Comparison of ENCODE assay signal across 8 mouse cellular contexts in genomic region chr1:74807551-74808071, GRCm38 (mm10). TPM values are rescaled to one million over a fixed set of nuclear protein-coding genes. Genes with fewer than 3 reads are reported as not detected.
DNase-seq lines count a peak whose midpoint lies in the region; ATAC-seq and TF ChIP-seq lines count a peak whose summit lies in the region.

No protein-coding gene starts in this region.

- TF ChIP-seq CTCF in thymus, adult 2 months (IDR thresholded peaks at IDR 0.05; ENCODE audit: borderline replicate concordance, control insufficient read depth, extremely low read depth, insufficient read depth, low read length, poor library complexity) = no peak

- no peak for TF ChIP-seq POLR2A in thymus, adult 2 months (IDR thresholded peaks at IDR 0.05; ENCODE audit: control insufficient read depth, extremely low read depth, insufficient read depth, low read length, poor library complexity)

- H3K4me3 ChIP-seq in heart, embryonic 13.5 days = peak overlapping the region; percentile 4; the same call in 1 of the 2 replicates
- H3K4me3 ChIP-seq in hindbrain, embryonic 10.5 days = peak overlapping the region; percentile 48
- peak overlapping the region; percentile 36 for H3K4me3 ChIP-seq in midbrain, embryonic 15.5 days
- no peak overlapping the region for H3K4me3 ChIP-seq in thymus, adult 2 months (ENCODE audit: control insufficient read depth, insufficient read depth, low read length)

- H3K4me1 ChIP-seq in heart, embryonic 13.5 days = peaks cover 41% of the 10 kb centered on the region
- peaks cover 60% of the 10 kb centered on the region for H3K4me1 ChIP-seq in hindbrain, embryonic 10.5 days (replicated peaks)
- H3K4me1 ChIP-seq in midbrain, embryonic 15.5 days = peaks cover 45% of the 10 kb centered on the region
- H3K4me1 ChIP-seq in thymus, adult 2 months (replicated peaks; ENCODE audit: control insufficient read depth, insufficient read depth, low read length) = peaks cover 29% of the 10 kb centered on the region

- no peak overlapping the region for H3K27ac ChIP-seq in heart, embryonic 13.5 days (replicated peaks)
- peak overlapping the region; percentile 69 for H3K27ac ChIP-seq in hindbrain, embryonic 10.5 days
- peak overlapping the region; percentile 31 for H3K27ac ChIP-seq in midbrain, embryonic 15.5 days
- no peak overlapping the region for H3K27ac ChIP-seq in thymus, adult 2 months (ENCODE audit: control insufficient read depth, insufficient read depth, low read length)

- H3K4me2 ChIP-seq in heart, embryonic 13.5 days = peak overlapping the region; percentile 67
- peak overlapping the region; percentile 52 for H3K4me2 ChIP-seq in midbrain, embryonic 15.5 days

- no peaks in the 10 kb centered on the region for H3K9me3 ChIP-seq in heart, embryonic 13.5 days
- no peaks in the 10 kb centered on the region for H3K9me3 ChIP-seq in hindbrain, embryonic 10.5 days
- H3K9me3 ChIP-seq in midbrain, embryonic 15.5 days = no peaks in the 10 kb centered on the region

- WGBS in heart, embryonic 13.5 days = 6% methylated on average over 23 of the region's 23 CpGs
- 2% methylated on average over 23 of the region's 23 CpGs for WGBS in hindbrain, embryonic 10.5 days
- WGBS in midbrain, embryonic 15.5 days = 1% methylated on average over 23 of the region's 23 CpGs
- WGBS in thymus, adult 2 months = 18% methylated on average over 23 of the region's 23 CpGs

- no peak for ATAC-seq in heart, embryonic 13.5 days (ENCODE audit: extremely low read depth, insufficient number of reproducible peaks, low FRiP score, low TSS enrichment)
- ATAC-seq in midbrain, embryonic 15.5 days (replicated peaks) = peak; percentile 37

- H3K36me3 ChIP-seq in heart, embryonic 13.5 days = no peaks in the 10 kb centered on the region
- H3K36me3 ChIP-seq in hindbrain, embryonic 10.5 days = no peaks in the 10 kb centered on the region
- H3K36me3 ChIP-seq in midbrain, embryonic 15.5 days (replicated peaks) = no peaks in the 10 kb centered on the region
- no peaks in the 10 kb centered on the region for H3K36me3 ChIP-seq in thymus, adult 2 months (ENCODE audit: control insufficient read depth, insufficient read depth, low read length)

- peaks cover 97% of the 10 kb centered on the region for H3K27me3 ChIP-seq in heart, embryonic 13.5 days (replicated peaks)
- peaks cover 97% of the 10 kb centered on the region for H3K27me3 ChIP-seq in hindbrain, embryonic 10.5 days (ENCODE audit: insufficient read depth, poor library complexity, severe bottlenecking)
- H3K27me3 ChIP-seq in midbrain, embryonic 15.5 days (replicated peaks) = peaks cover 40% of the 10 kb centered on the region
- peaks cover 26% of the 10 kb centered on the region; the same call in 1 of the 2 replicates for H3K27me3 ChIP-seq in thymus, adult 2 months (ENCODE audit: control insufficient read depth, insufficient read depth, low read length)

- DNase-seq in heart, adult 9 months (ENCODE audit: low spot score in 2 of 2) = no peak
- DNase-seq in adrenal gland, adult 2 months = peak; percentile 86
- peak; percentile 43 for DNase-seq in hindbrain, embryonic 10.5 days (ENCODE audit: low spot score)
- no peak for DNase-seq in thymus, adult 2 months
- DNase-seq in yolk sac, embryonic 10.5 days (ENCODE audit: low spot score) = no peak
- DNase-seq in spleen, postnatal 36 days (ENCODE audit: low spot score in 2 of 2) = no peak

- H3K9ac ChIP-seq in heart, embryonic 13.5 days = no peak overlapping the region
- no peak overlapping the region for H3K9ac ChIP-seq in midbrain, embryonic 15.5 days

RNA-seq across cellular contexts. Expression of gene Wnt10a, which starts 16.3 kb away (rescaled TPM):
- not detected in 2 replicates for polyA plus RNA-seq in heart, embryonic 13.5 days (2015; fragmentation: Nextera tagmentation; extraction: Ambion mirVana)
- 1 to 10 TPM in 1 of 2 experiments, under 1 TPM in 1; 0.23 to 1.2 TPM for total RNA-seq in adrenal gland, adult 2 months (2021)
- polyA plus RNA-seq in adrenal gland, adult 2 months (2012; rRNA removed) = 2.1 and 2.4 TPM in 2 replicates
- 0.87 and 1.6 TPM in 2 replicates for polyA plus RNA-seq in hindbrain, embryonic 10.5 days (2016; fragmentation: Nextera tagmentation; extraction: Ambion mirVana)
- 0.34 and 0.37 TPM in 2 replicates for polyA plus RNA-seq in midbrain, embryonic 15.5 days (2015; fragmentation: Nextera tagmentation; extraction: Ambion mirVana)
- polyA plus RNA-seq in thymus, adult 2 months (2012; rRNA removed) = 5.0 and 5.3 TPM in 2 replicates

RNA-seq across cellular contexts. Expression of gene Wnt6, which starts 35.9 kb away (rescaled TPM):
- polyA plus RNA-seq in heart, embryonic 13.5 days (2015; fragmentation: Nextera tagmentation; extraction: Ambion mirVana) = 0.31 and 0.36 TPM in 2 replicates
- total RNA-seq in adrenal gland, adult 2 months (2021) = 1 to 10 TPM; 2.3 to 5.7 TPM
- 11.5 and 17.1 TPM in 2 replicates for polyA plus RNA-seq in adrenal gland, adult 2 months (2012; rRNA removed)
- polyA plus RNA-seq in hindbrain, embryonic 10.5 days (2016; fragmentation: Nextera tagmentation; extraction: Ambion mirVana) = 15.5 and 18.2 TPM in 2 replicates
- polyA plus RNA-seq in midbrain, embryonic 15.5 days (2015; fragmentation: Nextera tagmentation; extraction: Ambion mirVana) = 5.6 and 7.2 TPM in 2 replicates
- polyA plus RNA-seq in thymus, adult 2 months (2012; rRNA removed) = 1.8 and 1.9 TPM in 2 replicates

RNA-seq across cellular contexts. Expression of gene Cdk5r2, which starts 47.1 kb away (rescaled TPM):
- not detected in 2 replicates for polyA plus RNA-seq in heart, embryonic 13.5 days (2015; fragmentation: Nextera tagmentation; extraction: Ambion mirVana)
- total RNA-seq in adrenal gland, adult 2 months (2021) = 1 to 10 TPM; 3.1 to 4.6 TPM
- polyA plus RNA-seq in adrenal gland, adult 2 months (2012; rRNA removed) = 8.7 and 11.6 TPM in 2 replicates
- polyA plus RNA-seq in hindbrain, embryonic 10.5 days (2016; fragmentation: Nextera tagmentation; extraction: Ambion mirVana) = 0.96 and 2.6 TPM in 2 replicates
- polyA plus RNA-seq in midbrain, embryonic 15.5 days (2015; fragmentation: Nextera tagmentation; extraction: Ambion mirVana) = 9.1 and 9.7 TPM in 2 replicates
- polyA plus RNA-seq in thymus, adult 2 months (2012; rRNA removed) = 0.31 and 0.34 TPM in 2 replicates

RNA-seq across cellular contexts. Expression of gene Prkag3, which starts 58.6 kb away (rescaled TPM):
- polyA plus RNA-seq in heart, embryonic 13.5 days (2015; fragmentation: Nextera tagmentation; extraction: Ambion mirVana) = 4.2 and 7.2 TPM in 2 replicates
- total RNA-seq in adrenal gland, adult 2 months (2021) = under 1 TPM in 1 of 2 experiments, not detected in 1; 0.17 TPM
- polyA plus RNA-seq in adrenal gland, adult 2 months (2012; rRNA removed) = 0.20 and 0.26 TPM in 2 replicates
- polyA plus RNA-seq in hindbrain, embryonic 10.5 days (2016; fragmentation: Nextera tagmentation; extraction: Ambion mirVana) = 0.12 TPM in 1 of 2 replicates, not detected in the other
- polyA plus RNA-seq in midbrain, embryonic 15.5 days (2015; fragmentation: Nextera tagmentation; extraction: Ambion mirVana) = not detected in 2 replicates
- polyA plus RNA-seq in thymus, adult 2 months (2012; rRNA removed) = 0.10 and 0.38 TPM in 2 replicates

Comparison
In these comparisons a context has a peak if more than half of its experiments do, and no peak if none do; other contexts are left out.
1. H3K27ac ChIP-seq: peak in hindbrain, embryonic 10.5 days (single experiment) and midbrain, embryonic 15.5 days (single experiment); none in heart, embryonic 13.5 days (single experiment) and thymus, adult 2 months (single experiment).
2. DNase-seq: peak in adrenal gland, adult 2 months (single experiment) and hindbrain, embryonic 10.5 days (single experiment); none in heart, adult 9 months (0 of 2), thymus, adult 2 months (single experiment), yolk sac, embryonic 10.5 days (single experiment) and spleen, postnatal 36 days (0 of 2).